Mouse (Mus musculus) liver, adult 2 months (tissue): ENCODE measurements at regions not wholly inside any gene's neighbourhood (a gene's known extent, or its start where the extent isn't known, plus 50 kb on each side); places are given as distances from the start of the nearest gene placed in this dataset.

Source experiments
- CTCF ChIP-seq: fragments of 200-500 bp; IDR thresholded peaks from 2 replicates; pipeline ENCODE4 v1.5.1; 2011; ENCODE audit warnings: low read depth, low read length, control low read depth
- POLR2A ChIP-seq: fragments of 200-500 bp; IDR thresholded peaks from 2 replicates; pipeline ENCODE4 v1.6.1; 2011; ENCODE audit warnings: low read length, control low read depth; ENCODE audit not compliant: insufficient read depth; ENCODE audit errors: extremely low read depth

GRCm38 (mm10) chr11:20887044-20887443, 56.2 kb upstream of the Lgalsl start:
- TF ChIP-seq POLR2A (no peak), CTCF (no peak)
